Mouse (Mus musculus) liver, embryonic 11.5 days (tissue): ENCODE results near the gene Cmtm6. TPM values are rescaled to one million over a fixed set of nuclear protein-coding genes. Genes with fewer than 3 reads are reported as not detected.
A peak's percentile ranks its signal among the peaks of the same experiment; 100 is the strongest.

Experiments used
- ATAC-seq: fragments of 200-750 bp; cut with Nextera tagmentation; replicated peaks from 2 replicates; pipeline ENCODE4 v1.8.0; 2017; ENCODE audit warnings: moderate number of reproducible peaks, mild to moderate bottlenecking, moderate TSS enrichment, moderate library complexity; ENCODE audit not compliant: low FRiP score
- DNase-seq: peaks from one replicate; pipeline ENCODE4 v3.0.0-alpha.2; 2017; ENCODE audit warnings: low spot score
- H3K27ac ChIP-seq: fragments of 300-500 bp; sonication (generic); 2 replicates; pipeline ENCODE4 v1.5.1; 2014; ENCODE audit warnings: mild to moderate bottlenecking, low read depth, low read length, control low read depth
- H3K27me3 ChIP-seq: fragments of 300-500 bp; sonication (generic); replicated peaks from 2 replicates; pipeline ENCODE4 v1.6.1; 2014; ENCODE audit warnings: low read length, mixed read lengths; ENCODE audit not compliant: control insufficient read depth, insufficient read depth
- H3K36me3 ChIP-seq: fragments of 300-500 bp; sonication (generic); 2 replicates; pipeline ENCODE4 v1.6.1; 2014; ENCODE audit warnings: mild to moderate bottlenecking, low read length, moderate library complexity, mixed read lengths; ENCODE audit not compliant: control insufficient read depth, insufficient read depth
- H3K4me1 ChIP-seq: fragments of 300-500 bp; sonication (generic); replicated peaks from 2 replicates; pipeline ENCODE4 v1.6.1; 2014; ENCODE audit warnings: low read length, mixed read lengths; ENCODE audit not compliant: control insufficient read depth, insufficient read depth
- H3K4me2 ChIP-seq: fragments of 300-500 bp; sonication (generic); 2 replicates; pipeline ENCODE4 v1.6.1; 2014; ENCODE audit warnings: mild to moderate bottlenecking, control low read depth, moderate library complexity
- H3K4me3 ChIP-seq: fragments of 300-500 bp; sonication (generic); 2 replicates; pipeline ENCODE4 v1.5.1; 2014; ENCODE audit warnings: low read depth, low read length, control low read depth
- H3K9ac ChIP-seq: fragments of 300-500 bp; sonication (generic); 2 replicates; pipeline ENCODE4 v1.6.1; 2014; ENCODE audit warnings: low read depth, low read length, control low read depth
- H3K9me3 ChIP-seq: fragments of 300-500 bp; sonication (generic); 2 replicates; pipeline ENCODE4 v1.6.1; 2016; ENCODE audit warnings: low read length, inconsistent platforms, mixed read lengths; ENCODE audit not compliant: control insufficient read depth
- WGBS: fragments of 180-500 bp; shearing (Covaris S2); extraction: QIAGEN DNeasy Blood & Tissue Kit; methylation state at CpG from one replicate; pipeline ENCODE4 v1.1.7; 2014; 5-methylcytosine and 5-hydroxymethylcytosine counted together
- polyA plus RNA-seq: library from polyadenylated mRNA; unstranded; fragments of >200 nt; fragmentation: Nextera tagmentation; extraction: Ambion mirVana; gene quantifications from 2 replicates; pipeline ENCODE4 v1.2.1, GENCODE M21; 2014

The Cmtm6 gene
- polyA plus RNA-seq, result 36.6 and 40.6 TPM in 2 replicates

DNA sequence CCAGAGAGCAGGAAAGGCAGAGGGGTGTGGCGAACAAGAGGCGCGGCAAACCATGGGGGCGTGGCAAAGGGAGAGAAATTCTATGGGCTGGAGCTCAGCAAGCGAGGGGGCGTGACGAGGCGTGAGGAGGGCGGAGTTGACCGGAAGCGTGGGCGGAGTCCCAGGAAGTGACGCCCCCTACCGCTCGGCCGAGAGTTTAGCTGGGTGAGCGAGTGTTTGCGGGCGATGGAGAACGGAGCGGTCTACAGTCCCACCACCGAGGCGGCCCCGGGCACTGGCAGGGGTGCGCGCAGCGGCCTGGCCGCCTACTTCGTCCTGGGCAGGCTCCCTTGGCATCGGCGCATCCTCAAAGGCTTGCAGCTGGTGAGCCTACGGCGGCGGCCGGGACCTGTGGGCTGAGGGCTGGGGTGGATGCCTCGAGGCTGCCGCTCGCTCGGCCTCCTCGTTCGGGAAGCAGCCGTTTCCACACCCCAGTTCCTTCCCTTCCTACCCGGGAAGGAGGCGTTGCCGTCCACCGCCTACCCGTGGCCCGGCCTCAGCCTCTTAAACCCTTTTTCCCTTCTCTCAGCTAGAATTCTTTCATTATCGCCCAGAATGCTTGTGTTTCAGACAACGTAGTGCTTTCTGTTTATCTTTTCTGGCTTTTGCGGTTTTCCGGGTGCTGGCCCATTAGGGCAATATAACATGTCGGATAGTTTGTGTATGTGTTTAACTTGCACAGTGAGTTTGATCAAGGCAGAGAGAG lies at the start of gene Cmtm6:
Gene Cmtm6 (plus strand): TSS at position 106 of the 745 bp plus-strand sequence.
- DNase-seq, result peak; percentile 98
- under 1% methylated on average over 53 of the region's 53 CpGs for WGBS
- Histone ChIP-seq H3K27me3 (no peaks in the 10 kb centered on the region), H3K36me3 (no peaks in the 10 kb centered on the region), H3K4me1 (peaks cover 26% of the 10 kb centered on the region), H3K4me2 (peak within 1 kb of the TSS; percentile 63), H3K9ac (peak within 1 kb of the TSS; percentile 84), H3K9me3 (no peaks in the 10 kb centered on the region), H3K4me3 (peak within 1 kb of the TSS; percentile 88), H3K27ac (peak within 1 kb of the TSS; percentile 90)
- peak; percentile 88 for ATAC-seq

DNA sequence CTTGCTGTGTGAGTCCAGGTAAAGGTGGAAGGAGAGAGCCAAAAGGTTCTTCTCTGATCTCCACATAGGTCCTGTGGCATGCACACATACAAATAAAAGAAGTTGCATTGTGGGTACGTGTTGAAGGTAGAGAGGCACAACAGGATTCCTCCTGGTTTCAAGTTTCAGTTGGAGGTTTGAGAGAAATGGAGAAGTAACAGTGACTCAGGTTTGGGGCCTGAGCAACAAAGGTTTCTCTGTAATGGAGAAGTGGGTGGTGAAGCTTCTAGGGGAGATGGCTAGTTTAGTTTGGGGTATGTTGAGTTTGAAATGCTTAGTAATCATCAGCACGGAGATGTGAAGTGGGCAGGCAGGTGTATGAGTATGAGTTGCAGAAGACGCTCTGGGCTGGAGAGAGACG lies 48.7 kb upstream of the Cmtm6 start:
- no peak for DNase-seq
- H3K9ac ChIP-seq, result no peak overlapping the region
- H3K4me3 ChIP-seq, result no peak overlapping the region
- no peaks in the 10 kb centered on the region for H3K27me3 ChIP-seq
- no peak overlapping the region for H3K27ac ChIP-seq
- H3K36me3 ChIP-seq, result no peaks in the 10 kb centered on the region
- H3K4me1 ChIP-seq, result no peaks in the 10 kb centered on the region
- H3K4me2 ChIP-seq, result no peak overlapping the region
- WGBS, result 75% methylated on average over 4 of the region's 4 CpGs
- no peak for ATAC-seq
- H3K9me3 ChIP-seq, result no peaks in the 10 kb centered on the region

DNA sequence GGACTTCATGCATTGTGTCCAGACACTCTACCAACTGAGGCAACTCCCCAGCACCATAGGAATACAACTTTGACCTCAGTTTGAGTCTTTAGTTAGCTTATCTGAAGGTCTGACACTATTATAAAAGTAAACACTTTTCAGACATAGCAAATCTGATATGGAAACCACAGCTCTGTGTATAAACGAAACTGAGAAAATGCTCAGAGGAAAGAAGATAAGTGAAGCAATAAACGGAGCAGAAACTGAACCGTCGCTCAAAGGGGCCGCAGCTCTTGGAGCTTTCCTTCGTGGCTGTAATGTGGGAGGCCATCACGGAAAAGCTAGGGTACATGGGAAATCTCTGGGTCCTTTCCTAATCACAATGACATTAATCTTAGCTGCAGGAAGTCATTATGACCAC lies 44.7 kb upstream of the Cmtm6 start:
- Histone ChIP-seq H3K27me3 (no peaks in the 10 kb centered on the region), H3K4me2 (no peak overlapping the region), H3K4me3 (no peak overlapping the region), H3K27ac (no peak overlapping the region), H3K36me3 (no peaks in the 10 kb centered on the region), H3K9me3 (no peaks in the 10 kb centered on the region), H3K9ac (no peak overlapping the region), H3K4me1 (peaks cover 15% of the 10 kb centered on the region; the same call in 1 of the 2 replicates)
- ATAC-seq (no peak), DNase-seq (no peak)
- 77% methylated on average over 7 of the region's 7 CpGs for WGBS

DNA sequence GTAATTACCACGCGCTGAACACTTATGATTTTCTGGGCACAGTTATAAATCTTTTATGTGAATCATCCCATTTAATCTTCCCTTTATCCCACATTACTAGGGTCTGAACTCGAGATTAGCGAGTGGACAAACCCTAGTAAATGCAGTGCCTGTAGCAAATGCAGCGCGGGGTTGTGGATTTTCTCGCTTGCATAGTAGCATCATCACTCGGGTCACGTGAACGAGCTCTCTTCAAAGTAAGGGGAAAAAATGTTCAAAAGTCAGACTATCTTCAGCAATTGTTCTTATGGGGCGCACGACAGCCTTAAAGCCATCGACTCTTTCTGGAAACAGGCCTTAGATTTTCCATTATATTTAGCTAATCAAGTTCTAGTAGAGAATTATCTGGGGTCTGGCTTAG lies 43.3 kb upstream of the Cmtm6 start:
- no peaks in the 10 kb centered on the region for H3K9me3 ChIP-seq
- no peak overlapping the region for H3K27ac ChIP-seq
- peak overlapping the region; percentile 97 for H3K4me2 ChIP-seq
- H3K4me1 ChIP-seq, result peaks cover 15% of the 10 kb centered on the region; the same call in 1 of the 2 replicates
- 77% methylated on average over 13 of the region's 13 CpGs for WGBS
- H3K27me3 ChIP-seq, result no peaks in the 10 kb centered on the region
- ATAC-seq (no peak), DNase-seq (no peak)
- peak overlapping the region; percentile 91 for H3K4me3 ChIP-seq
- H3K36me3 ChIP-seq, result peaks cover 4% of the 10 kb centered on the region; the same call in 1 of the 2 replicates
- H3K9ac ChIP-seq, result peak overlapping the region; percentile 92; the same call in 1 of the 2 replicates

DNA sequence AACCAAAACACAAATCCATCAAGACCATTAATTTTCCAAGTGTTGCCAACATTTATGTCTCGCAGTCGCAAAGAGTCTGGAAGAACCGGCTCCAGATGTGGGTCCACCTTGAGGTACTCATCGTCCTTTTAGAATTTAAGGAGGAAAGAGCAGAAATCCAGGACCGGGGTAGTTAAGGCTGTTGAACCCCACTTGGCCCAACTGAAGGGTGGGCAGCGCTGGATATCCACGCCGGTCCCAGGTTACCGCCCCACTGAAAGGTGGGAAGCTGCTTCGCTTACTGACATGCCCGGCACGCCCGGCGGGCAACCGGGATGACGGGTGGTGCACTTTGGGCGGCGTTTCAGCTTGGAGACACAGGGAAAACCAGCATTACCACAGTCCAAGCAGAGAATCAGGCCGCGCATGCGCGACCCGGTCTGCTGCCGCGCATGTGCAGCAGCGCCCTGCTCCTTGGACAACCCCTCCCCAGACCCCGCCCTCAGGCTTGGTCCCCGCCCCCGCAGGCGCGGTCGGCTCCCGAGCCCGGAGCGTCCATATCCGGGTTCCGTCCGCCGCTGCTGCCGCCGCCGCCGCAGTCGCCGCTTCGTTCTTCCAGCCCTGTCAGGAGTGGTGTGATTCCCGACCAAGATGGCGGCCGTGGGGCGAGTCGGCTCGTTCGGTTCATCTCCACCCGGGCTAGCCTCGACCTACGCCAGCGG lies 42.5 kb upstream of the Cmtm6 start, which contains the start of gene Dync1li1:
Gene Dync1li1 (plus strand): TSS at position 539 of the 701 bp plus-strand sequence.
- Histone ChIP-seq H3K27ac (peak within 1 kb of the TSS; percentile 84), H3K4me1 (peaks cover 15% of the 10 kb centered on the region; the same call in 1 of the 2 replicates), H3K4me3 (peak within 1 kb of the TSS; percentile 91), H3K27me3 (no peaks in the 10 kb centered on the region), H3K9ac (peak within 1 kb of the TSS; percentile 92), H3K36me3 (peaks cover 4% of the 10 kb centered on the region; the same call in 1 of the 2 replicates), H3K4me2 (peak within 1 kb of the TSS; percentile 97), H3K9me3 (no peaks in the 10 kb centered on the region)
- DNase-seq (peak; percentile 96), ATAC-seq (peak; percentile 96)
- WGBS, result under 1% methylated on average over 57 of the region's 57 CpGs

DNA sequence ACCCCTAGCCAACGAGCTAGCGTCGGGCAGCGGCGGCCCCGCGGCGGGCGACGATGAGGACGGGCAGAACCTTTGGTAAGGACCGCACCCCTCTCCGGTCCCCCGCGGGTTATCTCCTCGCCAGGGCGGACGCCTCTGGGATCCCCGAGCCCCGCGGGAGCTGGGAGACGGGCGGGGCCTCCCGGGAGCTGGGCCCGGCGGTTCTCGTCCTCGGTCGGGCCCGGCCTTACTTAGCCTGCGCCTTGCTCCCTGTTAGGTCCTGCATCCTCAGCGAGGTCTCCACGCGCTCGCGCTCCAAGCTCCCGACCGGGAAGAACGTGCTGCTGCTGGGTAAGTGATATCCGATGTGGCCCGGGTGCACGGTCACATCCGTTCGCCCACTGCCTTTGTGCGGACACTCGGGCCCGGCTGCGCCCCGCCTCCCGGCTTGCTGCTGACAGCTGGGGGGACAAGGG lies 41.9 kb upstream of the Cmtm6 start:
- H3K27ac ChIP-seq, result peak overlapping the region; percentile 84
- H3K4me3 ChIP-seq, result peak overlapping the region; percentile 91
- H3K9me3 ChIP-seq, result no peaks in the 10 kb centered on the region
- peaks cover 15% of the 10 kb centered on the region; the same call in 1 of the 2 replicates for H3K4me1 ChIP-seq
- DNase-seq (no peak), ATAC-seq (peak; percentile 79)
- 0% methylated on average over 49 of the region's 50 CpGs for WGBS
- H3K4me2 ChIP-seq, result peak overlapping the region; percentile 97
- no peaks in the 10 kb centered on the region for H3K27me3 ChIP-seq
- peaks cover 5% of the 10 kb centered on the region; the same call in 1 of the 2 replicates for H3K36me3 ChIP-seq
- peak overlapping the region; percentile 92 for H3K9ac ChIP-seq

DNA sequence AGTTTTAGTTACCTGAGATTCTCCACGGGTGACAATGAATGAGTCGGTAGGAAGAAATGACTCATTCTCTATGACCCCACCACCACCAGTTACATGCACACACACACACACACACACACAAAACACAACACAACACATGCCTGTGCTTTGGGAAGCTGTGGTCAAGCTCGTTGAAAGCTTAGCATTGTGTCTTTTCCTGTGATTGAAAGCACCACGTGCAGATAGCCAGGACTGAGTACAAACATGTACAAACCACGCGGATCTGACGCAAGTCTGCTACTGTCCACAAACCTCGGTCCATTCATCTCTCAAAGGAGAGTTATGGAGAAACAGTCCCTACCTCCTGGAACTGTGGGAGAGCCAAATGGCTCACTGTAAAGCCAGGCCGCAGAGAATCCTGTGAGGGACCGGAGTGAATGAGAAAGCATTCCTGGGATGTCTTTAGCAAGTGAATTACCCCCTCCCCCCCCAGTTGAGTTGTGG lies 40.8 kb upstream of the Cmtm6 start:
- ATAC-seq, result no peak
- Histone ChIP-seq H3K9me3 (no peaks in the 10 kb centered on the region), H3K4me2 (peak overlapping the region; percentile 97), H3K27ac (no peak overlapping the region), H3K4me1 (peaks cover 15% of the 10 kb centered on the region; the same call in 1 of the 2 replicates), H3K27me3 (no peaks in the 10 kb centered on the region), H3K9ac (no peak overlapping the region), H3K36me3 (peaks cover 11% of the 10 kb centered on the region), H3K4me3 (peak overlapping the region; percentile 91)
- DNase-seq, result no peak
- WGBS, result 17% methylated on average over 10 of the region's 10 CpGs

DNA sequence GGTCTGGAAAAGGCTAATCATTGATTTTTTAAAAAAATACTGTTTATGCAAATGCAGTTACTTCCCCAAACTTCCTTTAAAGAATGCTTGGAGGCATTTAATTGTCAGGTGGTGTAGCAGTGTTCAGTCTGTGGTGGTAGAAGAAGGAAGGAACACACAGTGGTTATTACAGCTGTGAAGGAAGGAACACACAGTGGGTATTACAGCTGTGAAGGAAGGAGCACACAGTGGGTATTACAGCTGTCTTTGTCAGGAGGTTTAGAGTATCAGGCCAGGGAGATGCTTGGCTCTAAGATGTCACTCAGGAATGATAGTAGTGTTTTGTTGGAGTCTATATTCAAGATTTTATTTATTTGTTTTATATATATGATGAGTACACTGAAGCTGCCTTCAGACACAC lies 39.8 kb upstream of the Cmtm6 start:
- Histone ChIP-seq H3K9ac (no peak overlapping the region), H3K4me2 (no peak overlapping the region), H3K27me3 (no peaks in the 10 kb centered on the region), H3K4me3 (no peak overlapping the region), H3K36me3 (peaks cover 11% of the 10 kb centered on the region), H3K27ac (no peak overlapping the region), H3K9me3 (no peaks in the 10 kb centered on the region), H3K4me1 (peaks cover 15% of the 10 kb centered on the region; the same call in 1 of the 2 replicates)
- no peak for ATAC-seq
- DNase-seq, result no peak
